Mouse (Mus musculus) liver, adult 2 months (tissue): ENCODE data around the gene Dnpep. TPM values are rescaled to one million over a fixed set of nuclear protein-coding genes. Genes with fewer than 3 reads are reported as not detected.

Experiments used
- DNase-seq: peaks from one replicate; pipeline ENCODE4 v3.0.0-alpha.2; 2011; ENCODE audit warnings: low read depth, low spot score; ENCODE audit errors: extremely low read depth
- H3K27ac ChIP-seq: fragments of 200-500 bp; replicated peaks from 2 replicates; pipeline ENCODE4 v1.5.1; 2012; ENCODE audit warnings: low read depth, mild to moderate bottlenecking, control low read depth, inconsistent platforms, low read length; ENCODE audit not compliant: insufficient read depth
- H3K27me3 ChIP-seq: fragments of 200-500 bp; 2 replicates; pipeline ENCODE4 v1.6.1; 2012; ENCODE audit warnings: mild to moderate bottlenecking, moderate library complexity, low read length, inconsistent platforms; ENCODE audit not compliant: control insufficient read depth, insufficient read depth
- H3K36me3 ChIP-seq: fragments of 200-500 bp; 2 replicates; pipeline ENCODE4 v1.6.1; 2012; ENCODE audit warnings: low read length, inconsistent platforms; ENCODE audit not compliant: control insufficient read depth, insufficient read depth
- H3K4me1 ChIP-seq: fragments of 200-500 bp; 2 replicates; pipeline ENCODE4 v1.6.1; 2011; ENCODE audit warnings: low read length; ENCODE audit not compliant: control insufficient read depth, insufficient read depth
- H3K4me3 ChIP-seq: fragments of 200-500 bp; 2 replicates; pipeline ENCODE4 v1.5.1; 2011; ENCODE audit warnings: low read depth, mild to moderate bottlenecking, control low read depth, low read length, moderate library complexity; ENCODE audit not compliant: insufficient read depth
- H3K79me2 ChIP-seq: fragments of 200-500 bp; 2 replicates; pipeline ENCODE4 v1.6.1; 2012; ENCODE audit warnings: inconsistent platforms, mild to moderate bottlenecking, low read length, moderate library complexity; ENCODE audit not compliant: control insufficient read depth, insufficient read depth
- H3K9ac ChIP-seq: fragments of 200-500 bp; 2 replicates; pipeline ENCODE4 v1.6.1; 2012; ENCODE audit warnings: low read depth, mild to moderate bottlenecking, control low read depth, inconsistent platforms, low read length
- CTCF ChIP-seq: fragments of 200-500 bp; IDR thresholded peaks from 2 replicates; pipeline ENCODE4 v1.5.1; 2011; ENCODE audit warnings: low read depth, low read length, control low read depth
- POLR2A ChIP-seq: fragments of 200-500 bp; IDR thresholded peaks from 2 replicates; pipeline ENCODE4 v1.6.1; 2011; ENCODE audit warnings: low read length, control low read depth; ENCODE audit not compliant: insufficient read depth; ENCODE audit errors: extremely low read depth
- WGBS: fragments of 180-500 bp; shearing (Covaris S2); methylation state at CpG from one replicate; pipeline ENCODE4 v1.1.7; 2018; 5-methylcytosine and 5-hydroxymethylcytosine counted together
- polyA plus RNA-seq: library from polyadenylated mRNA; depleted of rRNA; stranded (reverse); fragments of >200 nt; gene quantifications from 2 replicates; pipeline ENCODE4 v1.2.3, GENCODE M21; 2012
- total RNA-seq: library from RNA; depleted of rRNA; stranded (reverse); fragments of >200 nt; gene quantifications from 2 replicates; pipeline ENCODE4 v1.2.3, GENCODE M21; 2014

Gene Dnpep
- total and polyA plus RNA-seq, 2 experiments = 89.8 to 111 TPM

GRCm38 (mm10) chr1:75360112-75361031 lies 42.6 kb upstream of the Dnpep start, which contains the start of gene Des:
Gene Des (plus strand): TSS chr1:75360329.
- Histone ChIP-seq H3K27me3 (peaks cover 15% of the 10 kb centered on the region), H3K9ac (peak within 1 kb of the TSS; percentile 70), H3K36me3 (no peaks in the 10 kb centered on the region), H3K4me1 (no peaks in the 10 kb centered on the region), H3K79me2 (no peaks in the 10 kb centered on the region), H3K4me3 (peak within 1 kb of the TSS; percentile 64), H3K27ac (no peak within 1 kb of the TSS)
- no peak for DNase-seq
- WGBS = 9% methylated on average over 80 of the region's 80 CpGs
- TF ChIP-seq POLR2A (no peak), CTCF (no peak)

GRCm38 (mm10) chr1:75359346-75359745 lies 41.6 kb upstream of the Dnpep start:
- Histone ChIP-seq H3K4me3 (no peak overlapping the region), H3K36me3 (no peaks in the 10 kb centered on the region), H3K27ac (no peak overlapping the region), H3K4me1 (no peaks in the 10 kb centered on the region), H3K79me2 (no peaks in the 10 kb centered on the region), H3K27me3 (peaks cover 15% of the 10 kb centered on the region), H3K9ac (no peak overlapping the region)
- TF ChIP-seq CTCF = no peak
- TF ChIP-seq POLR2A = no peak
- WGBS = 89% methylated on average over 13 of the region's 13 CpGs
- DNase-seq = no peak

DNA sequence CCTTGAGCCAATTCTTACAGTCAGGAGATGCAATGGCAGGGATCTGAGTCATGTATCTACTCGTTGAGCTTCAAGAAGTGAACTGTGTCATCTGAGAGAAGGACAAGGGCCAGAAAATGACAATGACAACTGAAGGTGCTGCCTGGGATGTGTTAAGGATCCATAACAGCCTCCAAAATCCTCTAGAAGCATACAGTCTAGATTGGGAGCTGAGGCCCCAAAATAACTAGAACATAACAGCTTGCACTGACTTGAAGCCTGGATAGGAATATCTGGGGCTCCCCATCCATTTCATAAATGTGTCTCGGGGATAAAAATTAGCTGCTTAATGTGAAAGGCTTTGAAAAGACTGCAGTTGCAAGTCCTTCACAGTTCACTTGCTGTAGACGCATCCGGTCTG lies 40.2 kb upstream of the Dnpep start:
- H3K79me2 ChIP-seq = no peaks in the 10 kb centered on the region
- no peak overlapping the region for H3K4me3 ChIP-seq
- no peaks in the 10 kb centered on the region for H3K4me1 ChIP-seq
- no peaks in the 10 kb centered on the region for H3K36me3 ChIP-seq
- no peak for DNase-seq
- H3K27me3 ChIP-seq = peaks cover 15% of the 10 kb centered on the region
- no peak for TF ChIP-seq CTCF
- TF ChIP-seq POLR2A = no peak
- 90% methylated on average over 4 of the region's 4 CpGs for WGBS
- H3K27ac ChIP-seq = no peak overlapping the region
- no peak overlapping the region for H3K9ac ChIP-seq

DNA sequence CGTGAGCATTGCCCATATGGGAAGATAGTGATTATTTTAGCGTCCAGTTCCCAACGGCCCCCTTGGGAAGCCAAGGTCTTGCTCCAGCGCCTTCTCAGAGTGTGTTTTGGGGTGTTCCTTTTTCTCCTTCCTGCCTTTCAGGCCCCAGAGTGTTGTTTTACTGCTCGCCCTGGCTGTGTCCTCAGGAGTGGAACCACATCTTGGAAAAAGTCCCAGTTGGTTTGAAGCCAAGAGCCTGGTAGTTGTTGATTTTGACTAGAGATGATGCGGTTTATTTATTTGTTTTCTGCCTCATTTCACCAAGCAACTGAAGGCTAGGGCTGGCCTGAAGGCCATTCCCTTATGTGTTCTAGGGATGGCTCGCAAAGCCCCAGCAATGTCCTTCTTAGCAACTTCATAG lies 39.5 kb upstream of the Dnpep start:
- WGBS = 54% methylated on average over 7 of the region's 7 CpGs
- Histone ChIP-seq H3K79me2 (no peaks in the 10 kb centered on the region), H3K9ac (no peak overlapping the region), H3K36me3 (no peaks in the 10 kb centered on the region), H3K4me1 (no peaks in the 10 kb centered on the region), H3K27me3 (peaks cover 15% of the 10 kb centered on the region), H3K27ac (no peak overlapping the region), H3K4me3 (no peak overlapping the region)
- TF ChIP-seq CTCF (no peak), POLR2A (no peak)
- DNase-seq = peak; percentile 38

DNA sequence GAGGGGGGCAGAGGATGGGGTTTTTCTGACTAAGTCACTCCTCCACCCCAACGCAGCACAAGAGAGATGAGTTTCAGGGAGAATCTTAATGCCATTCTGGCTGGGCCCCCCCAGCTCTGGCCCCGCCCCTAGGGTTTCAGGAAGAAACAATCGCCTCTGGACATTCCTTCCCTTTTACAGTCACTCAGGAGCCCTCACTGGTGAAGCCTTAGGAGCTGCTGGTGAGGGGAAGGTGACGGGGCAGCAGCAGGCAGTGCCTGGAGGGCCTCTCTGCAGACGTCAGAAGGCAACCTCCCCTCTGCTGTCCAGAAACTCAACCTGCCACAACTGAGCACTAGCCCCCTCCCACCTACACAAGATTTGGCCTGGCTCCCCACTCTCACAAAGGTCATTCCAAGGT lies 31.5 kb upstream of the Dnpep start:
- no peak overlapping the region for H3K27ac ChIP-seq
- TF ChIP-seq POLR2A = no peak
- 75% methylated on average over 5 of the region's 5 CpGs for WGBS
- no peak overlapping the region for H3K9ac ChIP-seq
- no peak overlapping the region for H3K4me3 ChIP-seq
- H3K4me1 ChIP-seq = no peaks in the 10 kb centered on the region
- H3K36me3 ChIP-seq = no peaks in the 10 kb centered on the region
- no peaks in the 10 kb centered on the region for H3K79me2 ChIP-seq
- no peak for DNase-seq
- no peaks in the 10 kb centered on the region for H3K27me3 ChIP-seq

- no peak overlapping the region for H3K4me3 ChIP-seq
- H3K27ac ChIP-seq = no peak overlapping the region
- no peaks in the 10 kb centered on the region for H3K27me3 ChIP-seq
- no peaks in the 10 kb centered on the region for H3K79me2 ChIP-seq
- no peaks in the 10 kb centered on the region for H3K36me3 ChIP-seq
- TF ChIP-seq CTCF = no peak
- no peak for TF ChIP-seq POLR2A
- H3K4me1 ChIP-seq = no peaks in the 10 kb centered on the region
- WGBS = 77% methylated on average over 5 of the region's 5 CpGs
- no peak overlapping the region for H3K9ac ChIP-seq
- DNase-seq = no peak
These were observed 29.5 kb upstream of the Dnpep start for GRCm38 (mm10) chr1:75347279-75347678.
